Mouse (Mus musculus): Measurements from ENCODE around the gene Ctdspl.

GRCm38 (mm10) chr9:118913613-118914012 lies 12.6 kb upstream of the Ctdspl start:
- no peak for TF ChIP-seq POLR2A (IDR thresholded peaks at IDR 0.05; ENCODE audit: control insufficient read depth, extremely low read depth, insufficient read depth, low read length, poor library complexity)
- TF ChIP-seq CTCF (IDR thresholded peaks at IDR 0.05; ENCODE audit: borderline replicate concordance, control insufficient read depth, extremely low read depth, insufficient read depth, low read length, poor library complexity): no peak
